28 mouse cellular contexts compared by ENCODE assay signal in genomic region chr5:131546414-131546813, GRCm38 (mm10).
DNase-seq lines count a peak whose midpoint lies in the region; ATAC-seq and TF ChIP-seq lines count a peak whose summit lies in the region.
"Had no signal": no experiment of that assay in that cellular context is flagged by ENCODE, and none has a peak within 500 bp of the region (broad histone marks: within the 10 kb centered on the region; RNA-seq: fewer than 3 reads in every experiment).

No protein-coding gene starts in this region.

- peaks cover 39% of the 10 kb centered on the region for H3K4me1 ChIP-seq in forebrain, embryonic 15.5 days
- peaks cover 29% of the 10 kb centered on the region for H3K4me1 ChIP-seq in forebrain, embryonic 12.5 days
- H3K4me1 ChIP-seq: heart, embryonic 12.5 days had no signal

- no peak for TF ChIP-seq POLR2A in brain, embryonic 14.5 days (IDR thresholded peaks at IDR 0.05; ENCODE audit: borderline replicate concordance, extremely low read depth, insufficient read depth, insufficient read length, poor library complexity, severe bottlenecking)

- H3K4me2 ChIP-seq in forebrain, embryonic 15.5 days (replicated peaks) = no peak overlapping the region
- no peak overlapping the region for H3K4me2 ChIP-seq in forebrain, embryonic 12.5 days
- H3K4me2 ChIP-seq: embryonic facial prominence, embryonic 13.5 days; heart, embryonic 12.5 days; heart, embryonic 15.5 days; hindbrain, embryonic 13.5 days; intestine, embryonic 15.5 days had no signal

- no peak for TF ChIP-seq CTCF in layer of hippocampus, adult 2 months (conservative IDR thresholded peaks at IDR 0.05)
- no peak for TF ChIP-seq CTCF in brain, embryonic 14.5 days (IDR thresholded peaks at IDR 0.05; ENCODE audit: borderline replicate concordance, extremely low read depth, insufficient read depth, insufficient read length)

- no peaks in the 10 kb centered on the region for H3K36me3 ChIP-seq in forebrain, embryonic 15.5 days
- no peaks in the 10 kb centered on the region for H3K36me3 ChIP-seq in forebrain, embryonic 12.5 days (replicated peaks)
- H3K36me3 ChIP-seq: embryonic facial prominence, embryonic 13.5 days; heart, embryonic 12.5 days; heart, embryonic 15.5 days; hindbrain, embryonic 13.5 days; intestine, embryonic 15.5 days had no signal

- H3K27me3 ChIP-seq in forebrain, embryonic 15.5 days = no peaks in the 10 kb centered on the region
- H3K27me3 ChIP-seq in forebrain, embryonic 12.5 days = peaks cover 7% of the 10 kb centered on the region; the same call in 1 of the 2 replicates
- H3K27me3 ChIP-seq: embryonic facial prominence, embryonic 13.5 days; heart, embryonic 12.5 days; heart, embryonic 15.5 days; hindbrain, embryonic 13.5 days; intestine, embryonic 15.5 days had no signal

- H3K27ac ChIP-seq in forebrain, embryonic 15.5 days (replicated peaks) = peak overlapping the region; percentile 69
- no peak overlapping the region for H3K27ac ChIP-seq in forebrain, embryonic 12.5 days
- peak overlapping the region; percentile 80 for H3K27ac ChIP-seq in layer of hippocampus, adult 2 months
- H3K27ac ChIP-seq: embryonic facial prominence, embryonic 13.5 days; gastrocnemius, adult 2 months; heart, embryonic 15.5 days; hindbrain, embryonic 10.5 days; hindbrain, embryonic 13.5 days; intestine, embryonic 15.5 days had no signal

- DNase-seq in layer of hippocampus, adult 2 months (ENCODE audit: low spot score in 2 of 2) = peak in 1 of 2 experiments; percentile 44
- no peak for DNase-seq in layer of hippocampus, postnatal 36 days
- peak; percentile 74 for DNase-seq in brain, embryonic 14.5 days (ENCODE audit: low read depth)
- DNase-seq in adrenal gland, postnatal 14 days = no peak
- DNase-seq: adrenal gland, adult 2 months; adrenal gland, postnatal 25 days; cerebellum, adult 11 months; cerebellum, adult 2 months; cerebellum, adult 9-11 months; cerebellum, postnatal 25 days; gastrocnemius, adult 2 months; gastrocnemius, postnatal 14 days; heart, adult 18-20 months; heart, postnatal 10 days; heart, postnatal 36 days; kidney, adult 11 months; kidney, adult 8-10 months had no signal

- ATAC-seq in forebrain, embryonic 15.5 days (replicated peaks) = no peak
- ATAC-seq in forebrain, embryonic 12.5 days (ENCODE audit: low FRiP score) = no peak
- ATAC-seq: CD4-positive, CD25-positive, alpha-beta regulatory T cell, adult 4 months; hindbrain, embryonic 16.5 days; intestine, embryonic 15.5 days had no signal

- no peak overlapping the region for H3K9ac ChIP-seq in forebrain, embryonic 15.5 days (replicated peaks)
- no peak overlapping the region for H3K9ac ChIP-seq in forebrain, embryonic 12.5 days
- H3K9ac ChIP-seq: embryonic facial prominence, embryonic 13.5 days; heart, embryonic 12.5 days; heart, embryonic 15.5 days; hindbrain, embryonic 13.5 days; intestine, embryonic 15.5 days had no signal

- H3K9me3 ChIP-seq in forebrain, embryonic 15.5 days = no peaks in the 10 kb centered on the region
- H3K9me3 ChIP-seq in forebrain, embryonic 12.5 days = 0 out of 2 replicates have a peak, but pooled peaks cover 3% of the 10 kb centered on the region
- H3K9me3 ChIP-seq: embryonic facial prominence, embryonic 13.5 days; heart, embryonic 12.5 days; heart, embryonic 15.5 days; hindbrain, embryonic 13.5 days; intestine, embryonic 15.5 days had no signal

- WGBS in forebrain, embryonic 15.5 days = 33% methylated on average over 1 of the region's 1 CpGs
- 50% methylated on average over 1 of the region's 1 CpGs for WGBS in forebrain, embryonic 12.5 days

- no peak overlapping the region for H3K4me3 ChIP-seq in forebrain, embryonic 15.5 days
- H3K4me3 ChIP-seq in forebrain, embryonic 12.5 days (replicated peaks) = no peak overlapping the region
- no peak overlapping the region for H3K4me3 ChIP-seq in layer of hippocampus, adult 2 months
- H3K4me3 ChIP-seq: embryonic facial prominence, embryonic 13.5 days; erythroblast, embryonic 14.5 days; gastrocnemius, adult 2 months; heart, embryonic 12.5 days; heart, embryonic 15.5 days; hindbrain, embryonic 10.5 days; hindbrain, embryonic 13.5 days; intestine, embryonic 15.5 days had no signal
